Mouse (Mus musculus) spleen, adult 2 months (tissue): ENCODE measurements at regions not wholly inside any gene's neighbourhood (a gene's known extent, or its start where the extent isn't known, plus 50 kb on each side); places are given as distances from the start of the nearest gene placed in this dataset.

Experiments
- CTCF ChIP-seq: fragments of 200-500 bp; IDR thresholded peaks from 2 replicates; pipeline ENCODE4 v1.5.1; 2011; ENCODE audit warnings: mild to moderate bottlenecking, inconsistent platforms; ENCODE audit not compliant: insufficient read depth, insufficient read length, insufficient replicate concordance; ENCODE audit errors: extremely low read depth
- POLR2A ChIP-seq: fragments of 200-500 bp; IDR thresholded peaks from 2 replicates; pipeline ENCODE4 v1.6.1; 2011; ENCODE audit warnings: low read depth, low read length, inconsistent platforms

GRCm38 (mm10) chr2:167789471-167789923 lies 99.9 kb upstream of the Tmem189 start:
- TF ChIP-seq CTCF = no peak
- no peak for TF ChIP-seq POLR2A
